Mouse (Mus musculus) neutrophil, adult 5-6 weeks (primary cell): ENCODE results near the gene Elovl2. TPM values are rescaled to one million over a fixed set of nuclear protein-coding genes. Genes with fewer than 3 reads are reported as not detected.
A peak's percentile ranks its signal among the peaks of the same experiment; 100 is the strongest.
"Not testable (repeated sequence)": the region's sequence is repeated elsewhere in the genome, so short reads cannot be mapped to it uniquely, and the experiment has no call there.

Source experiments
- ATAC-seq: fragments of 151-379, 151-347 bp; 2 replicates; pipeline ENCODE4 v1.8.0; 2017; ENCODE audit warnings: mild to moderate bottlenecking, moderate TSS enrichment; ENCODE audit not compliant: insufficient number of reproducible peaks, poor library complexity, low FRiP score, severe bottlenecking; ENCODE audit errors: extremely low read depth
- total RNA-seq: library from RNA; stranded (forward); fragments of 200-1000 nt; gene quantifications from 2 replicates; pipeline ENCODE4 v1.2.3, GENCODE M21; 2017

Gene Elovl2
- total RNA-seq, 1 experiment from 2014 or later: not detected

- no peak for ATAC-seq
Observed at GRCm38 (mm10) chr13:41235845-41236741, 15.9 kb upstream of the Elovl2 start.

DNA sequence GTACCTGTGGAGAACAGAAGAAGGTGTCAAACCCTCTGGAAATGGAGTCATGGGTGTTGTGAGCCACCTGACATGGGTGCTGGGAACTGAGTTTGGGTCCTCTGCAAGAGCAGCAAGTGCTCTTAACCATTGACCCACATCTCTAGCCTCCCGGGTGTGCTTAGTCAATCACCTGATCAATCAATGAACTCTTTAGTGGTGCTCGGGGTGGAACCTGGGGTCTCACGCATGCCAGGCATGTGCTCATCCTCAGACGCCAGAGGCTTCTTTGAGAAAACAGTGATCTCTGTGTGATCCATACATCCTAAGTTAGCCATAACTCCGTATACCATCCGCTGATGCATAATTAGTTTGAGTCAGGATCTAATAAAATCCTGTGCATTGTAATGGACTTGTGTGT, 15.0 kb upstream of the Elovl2 start:
- no peak for ATAC-seq

- no peak for ATAC-seq
Observed at GRCm38 (mm10) chr13:41233241-41233640, 13.0 kb upstream of the Elovl2 start.

DNA sequence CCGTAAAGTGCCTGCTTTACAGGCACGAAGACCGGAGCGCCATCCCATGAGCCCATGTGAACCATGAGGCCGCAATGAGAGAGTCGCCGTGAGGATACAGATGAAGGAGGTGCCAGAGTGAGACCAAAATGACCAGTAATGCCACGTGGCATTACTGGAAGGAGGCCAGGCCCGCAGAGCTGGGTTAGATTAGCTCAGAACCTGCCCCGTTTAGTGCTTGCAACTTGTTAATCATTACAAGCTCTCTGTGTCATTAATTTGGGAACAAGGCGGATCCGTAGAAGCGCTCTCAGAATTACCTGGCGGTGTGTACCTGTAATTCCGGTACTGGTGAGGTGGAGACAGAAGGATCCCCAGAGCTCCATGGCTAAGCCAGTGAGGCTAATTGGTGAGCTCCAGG, 12.0 kb upstream of the Elovl2 start:
- no peak for ATAC-seq

DNA sequence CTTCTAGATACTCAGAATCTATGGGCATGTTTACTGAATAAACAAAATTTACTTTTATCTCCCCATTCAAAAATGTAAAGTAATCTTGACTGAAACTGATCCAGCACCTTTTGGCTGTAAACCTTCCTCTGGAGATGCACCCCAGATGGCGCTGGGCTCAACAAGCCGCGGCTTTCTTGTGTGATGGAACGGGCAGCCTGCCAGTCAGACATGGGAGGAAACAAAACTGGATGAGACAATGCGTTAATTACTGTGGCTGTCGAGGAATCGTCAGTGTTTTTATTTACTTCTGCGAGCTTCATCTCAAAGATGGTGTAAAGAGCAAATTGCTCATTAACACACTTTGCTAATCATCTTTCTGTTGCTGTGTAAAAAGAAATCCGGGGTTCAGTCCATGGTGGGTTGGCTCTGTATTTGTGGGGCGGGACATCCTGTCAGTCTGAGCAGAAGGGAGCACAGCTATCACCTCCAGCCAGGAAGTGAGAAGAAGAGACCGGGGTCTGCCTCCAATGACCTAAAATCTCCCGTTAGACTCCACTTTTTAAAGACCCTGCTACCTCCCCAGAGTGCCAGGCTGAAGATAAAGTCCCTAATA, 11.3 kb upstream of the Elovl2 start:
- no peak for ATAC-seq

GRCm38 (mm10) chr13:41230256-41230655, 10.1 kb upstream of the Elovl2 start:
- peak; percentile 93 for ATAC-seq

DNA sequence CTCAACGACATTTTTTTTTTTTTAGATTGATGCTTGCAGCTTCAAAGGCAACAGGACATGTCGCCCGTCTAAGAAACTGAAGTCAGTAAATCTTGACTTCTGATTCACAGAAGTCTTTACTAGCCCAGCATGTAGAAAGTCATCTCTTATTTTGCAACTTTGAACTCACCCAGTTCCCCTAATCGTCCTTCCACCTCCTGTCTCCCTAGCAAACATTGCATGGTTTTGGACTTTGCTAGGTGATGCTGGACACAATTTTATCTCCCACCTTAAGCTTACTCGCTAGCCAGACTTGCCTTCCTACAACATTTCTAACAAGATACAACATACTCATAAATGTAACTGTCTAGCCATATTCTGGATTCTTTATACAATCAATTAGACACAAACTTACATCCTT, 7.9 kb upstream of the Elovl2 start:
- no peak for ATAC-seq

DNA sequence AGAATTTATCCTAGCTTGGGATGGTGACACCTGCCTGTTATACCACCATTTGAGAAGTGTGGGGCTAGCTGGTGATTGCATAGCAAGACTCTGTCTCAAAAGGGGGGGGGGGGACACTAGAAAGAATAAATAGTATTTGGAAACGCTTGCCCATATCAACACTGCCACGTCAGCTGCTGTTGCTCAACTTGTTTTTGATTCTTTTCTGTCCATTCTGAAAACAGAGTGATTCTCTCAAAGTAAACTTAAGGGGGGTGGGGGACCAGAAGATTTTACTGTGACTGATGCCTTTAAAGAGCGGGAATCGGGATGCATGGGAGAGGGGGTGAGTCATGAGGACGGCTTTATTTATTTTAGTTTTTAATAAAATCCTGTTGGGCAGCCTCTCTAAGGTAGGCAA, 6.3 kb upstream of the Elovl2 start:
- no peak for ATAC-seq

DNA sequence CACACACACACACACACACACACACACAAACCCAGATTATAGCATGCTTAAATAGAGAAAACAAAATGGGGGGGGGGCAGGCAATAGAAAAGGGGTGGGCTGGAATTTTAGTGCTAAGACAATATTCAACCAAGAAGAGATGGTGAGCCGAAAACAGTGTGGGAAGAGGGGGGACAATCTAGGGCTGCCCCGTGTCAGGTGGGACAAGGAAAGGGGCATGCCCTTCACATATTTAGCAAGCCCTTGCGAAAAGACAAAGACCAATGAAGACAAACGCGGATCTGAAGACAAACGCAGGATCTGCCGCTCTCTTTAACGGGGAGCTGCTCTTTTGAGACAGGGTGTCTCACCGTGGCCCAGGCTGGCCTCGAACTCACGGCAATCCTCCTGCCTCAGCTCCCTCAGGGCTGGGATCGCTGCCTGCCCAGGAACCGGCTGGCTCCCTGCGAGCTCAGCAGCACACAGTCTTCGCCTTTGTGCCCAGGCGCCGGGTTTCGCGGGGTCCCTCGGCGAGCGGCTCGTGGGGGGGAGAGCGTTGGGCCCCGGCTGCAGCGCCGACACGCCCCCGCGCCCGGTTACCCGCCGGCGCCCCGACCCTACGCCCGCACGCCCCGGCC, 410 bp downstream of the Elovl2 start:
- ATAC-seq: no peak

GRCm38 (mm10) chr13:41219056-41219455, 1.1 kb downstream of the Elovl2 start:
- ATAC-seq: no peak

GRCm38 (mm10) chr13:41216236-41216635, 4.0 kb downstream of the Elovl2 start:
- no peak for ATAC-seq

GRCm38 (mm10) chr13:41215669-41216068, 4.5 kb downstream of the Elovl2 start:
- no peak for ATAC-seq

DNA sequence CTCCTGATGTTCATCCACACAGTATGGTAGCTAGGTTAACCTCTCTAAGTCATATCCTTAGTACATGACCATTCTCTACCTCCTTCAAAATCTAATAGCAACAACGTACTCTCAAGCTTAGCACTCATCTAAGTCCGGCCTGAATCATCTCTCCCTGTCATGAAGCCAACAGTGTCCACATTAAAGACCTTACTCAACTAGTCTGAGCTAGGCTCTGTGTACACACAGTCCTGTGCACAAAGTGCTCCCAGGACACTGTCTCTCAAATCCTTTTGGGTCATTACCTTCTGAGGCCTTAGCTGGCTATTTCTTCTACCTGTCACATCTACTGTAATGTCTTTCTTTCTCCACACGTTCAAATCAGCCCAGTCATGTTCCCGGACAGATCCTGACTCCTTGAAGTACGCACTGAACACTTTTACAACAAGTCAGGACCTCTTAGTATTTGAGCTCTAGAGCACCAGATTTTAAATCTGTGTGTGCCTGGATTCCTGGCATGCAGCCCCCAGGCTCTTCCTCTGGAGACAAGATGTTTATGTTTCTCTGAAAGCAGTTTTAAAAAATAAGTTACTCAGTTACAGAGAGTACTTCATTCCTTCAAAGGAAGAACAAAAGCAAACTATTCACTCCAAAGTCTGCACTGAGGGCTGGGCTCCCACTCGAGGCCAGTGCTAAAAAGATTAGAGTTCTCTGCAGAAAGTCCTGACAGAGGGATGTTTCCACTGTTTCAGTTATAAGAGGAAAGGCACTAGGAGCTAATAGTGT, 7.5 kb downstream of the Elovl2 start:
- no peak for ATAC-seq

GRCm38 (mm10) chr13:41211276-41211675, 8.9 kb downstream of the Elovl2 start:
- ATAC-seq: no peak

DNA sequence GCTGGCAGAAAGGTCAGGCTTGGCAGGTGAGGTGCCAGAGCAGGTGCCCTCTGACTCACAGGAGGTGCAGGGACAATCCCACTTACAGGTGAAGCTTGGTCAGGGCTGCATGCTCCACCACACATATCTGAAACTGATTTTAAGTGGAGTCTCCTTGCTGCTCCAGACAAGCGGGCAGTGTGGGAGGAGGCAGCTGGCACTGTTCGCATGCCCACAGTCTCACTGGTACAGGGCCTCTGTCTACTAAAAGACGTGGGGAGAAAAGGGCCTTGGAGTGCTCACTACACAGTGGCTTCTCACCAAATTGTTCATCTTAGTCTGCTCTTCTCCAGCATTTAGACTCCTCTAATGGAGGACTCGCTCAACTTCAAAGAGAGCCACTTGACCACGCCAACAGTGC, 14.0 kb downstream of the Elovl2 start:
- no peak for ATAC-seq

DNA sequence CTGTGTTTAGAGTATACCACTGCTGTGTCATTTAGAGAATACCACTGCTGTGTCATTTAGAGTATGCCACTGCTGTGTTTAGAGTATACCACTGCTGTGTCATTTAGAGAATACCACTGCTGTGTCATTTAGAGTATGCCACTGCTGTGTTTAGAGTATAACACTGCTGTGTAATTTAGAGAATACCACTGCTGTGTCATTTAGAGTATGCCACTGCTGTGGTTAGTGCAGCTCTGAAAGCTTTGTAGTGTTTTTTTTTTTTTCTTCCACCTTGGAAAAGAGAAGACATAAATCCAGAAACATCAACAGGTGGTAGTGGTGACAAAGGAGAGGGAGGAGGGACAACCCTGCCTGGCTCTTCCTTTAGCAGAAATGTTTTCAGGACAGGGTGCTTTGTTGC, 14.6 kb downstream of the Elovl2 start:
- not testable (repeated sequence) for ATAC-seq

DNA sequence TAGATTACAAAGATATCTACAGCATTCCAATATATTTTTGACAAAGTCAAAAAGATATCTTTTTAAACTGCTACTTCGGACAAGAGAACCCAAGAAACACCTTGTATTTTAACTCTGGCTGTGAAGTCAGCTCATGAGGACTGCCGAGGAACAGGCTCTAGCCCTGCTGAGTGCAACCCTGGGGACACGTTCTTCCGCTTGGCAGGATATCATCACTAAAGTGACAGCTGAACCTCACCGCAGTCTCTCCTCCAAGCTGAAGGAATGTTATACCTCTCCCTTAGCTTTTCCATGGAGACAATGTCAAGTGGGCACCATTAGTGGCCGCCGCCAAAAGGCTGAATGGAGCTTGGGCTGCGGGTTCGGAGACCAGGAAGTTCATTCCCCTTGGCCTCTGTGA, 16.5 kb downstream of the Elovl2 start:
- ATAC-seq: no peak

GRCm38 (mm10) chr13:41203289-41203688, 16.9 kb downstream of the Elovl2 start:
- no peak for ATAC-seq

- no peak for ATAC-seq
Observed at GRCm38 (mm10) chr13:41200861-41201260, 19.3 kb downstream of the Elovl2 start.
